Mouse (Mus musculus): Measurements from ENCODE around the gene Abhd14a.

- no peak for TF ChIP-seq POLR2A (IDR thresholded peaks at IDR 0.05; ENCODE audit: insufficient read depth, low read depth, low read length)
- no peak for TF ChIP-seq CTCF (IDR thresholded peaks at IDR 0.05)
- no peak for TF ChIP-seq EP300 (IDR thresholded peaks at IDR 0.05; ENCODE audit: insufficient read depth, low read depth, low read length)
Observed at GRCm38 (mm10) chr9:106466721-106467120, 19.2 kb upstream of the Abhd14a start.
